Mouse (Mus musculus) thymus, adult 2 months (tissue): ENCODE results near the gene Tspyl2.

ENCODE experiments used
- CTCF ChIP-seq: fragments of 200-500 bp; IDR thresholded peaks from 2 replicates; pipeline ENCODE4 v1.5.1; 2012; ENCODE audit warnings: mild to moderate bottlenecking, control low read depth, low read length, moderate library complexity, borderline replicate concordance; ENCODE audit not compliant: control insufficient read depth, poor library complexity, insufficient read depth; ENCODE audit errors: extremely low read depth
- POLR2A ChIP-seq: fragments of 200-500 bp; IDR thresholded peaks from 2 replicates; pipeline ENCODE4 v1.6.1; 2012; ENCODE audit warnings: mild to moderate bottlenecking, low read length, control low read depth, moderate library complexity; ENCODE audit not compliant: control insufficient read depth, poor library complexity, insufficient read depth; ENCODE audit errors: extremely low read depth

- TF ChIP-seq POLR2A (peak; percentile 42; the same call in 1 of the 2 replicates), CTCF (no peak)
Observed at GRCm38 (mm10) chrX:152342358-152342901, at the start of gene Tspyl2.
